Comparison of ENCODE assay signal across 1 mouse cellular context in genomic region chr9:110131525-110132197, GRCm38 (mm10).
A peak's percentile ranks its signal among the peaks of the same experiment; 100 is the strongest.
TF ChIP-seq lines count a peak whose summit lies in the region.

No protein-coding gene starts in this region.

TF ChIP-seq in CH12.LX, 34 proteins besides CTCF, POLR2A, EP300 and RAD21 (continued from another document):
- no peak for TF ChIP-seq JUN (IDR thresholded peaks at IDR 0.05; ENCODE audit: insufficient read depth, low read depth, low read length)
- TF ChIP-seq NELFE (IDR thresholded peaks at IDR 0.05; ENCODE audit: low read depth, low read length) = peak; percentile 96
- no peak for TF ChIP-seq ZNF384 (IDR thresholded peaks at IDR 0.05; ENCODE audit: low read depth, low read length)
- peak; percentile 85 for TF ChIP-seq MAX (IDR thresholded peaks at IDR 0.05; ENCODE audit: low read length)
- TF ChIP-seq JUND (conservative IDR thresholded peaks at IDR 0.05; ENCODE audit: low read depth, low read length) = no peak
- TF ChIP-seq POLR2AphosphoS2 (IDR thresholded peaks at IDR 0.05; ENCODE audit: low read depth, low read length) = peak; percentile 63; the same call in 1 of the 2 replicates
- no peak for TF ChIP-seq USF2 (conservative IDR thresholded peaks at IDR 0.05; ENCODE audit: low read depth, low read length)
- TF ChIP-seq ZMIZ1 (IDR thresholded peaks at IDR 0.05; ENCODE audit: low read depth, low read length) = peak; percentile 58; the same call in 1 of the 2 replicates
- TF ChIP-seq SIN3A (IDR thresholded peaks at IDR 0.05; ENCODE audit: low read length) = peak; percentile 23
- TF ChIP-seq ELF1 (IDR thresholded peaks at IDR 0.05; ENCODE audit: low read depth, low read length) = peak; percentile 86
- TF ChIP-seq KAT2A (IDR thresholded peaks at IDR 0.05; ENCODE audit: insufficient replicate concordance, low read length) = peak; percentile 57; the same call in 1 of the 2 replicates
- TF ChIP-seq MAFK (IDR thresholded peaks at IDR 0.05; ENCODE audit: insufficient replicate concordance, low read length) = no peak
- TF ChIP-seq MAZ (IDR thresholded peaks at IDR 0.05; ENCODE audit: low read depth, low read length) = peak; percentile 71; the same call in 1 of the 2 replicates
- TF ChIP-seq UBTF (IDR thresholded peaks at IDR 0.05; ENCODE audit: low read depth, low read length) = no peak
- 0 out of 2 replicates have a peak, but pooled peaks have one; percentile 52 for TF ChIP-seq CHD1 (IDR thresholded peaks at IDR 0.05; ENCODE audit: low read depth, low read length)
- TF ChIP-seq MXI1 (IDR thresholded peaks at IDR 0.05; ENCODE audit: low read depth, low read length) = peak; percentile 23; the same call in 1 of the 2 replicates
- no peak for TF ChIP-seq CHD2 (IDR thresholded peaks at IDR 0.05; ENCODE audit: low read length)
